Mouse (Mus musculus): ENCODE measurements around the gene Pde1a.
A peak's percentile ranks its signal among the peaks of the same experiment; 100 is the strongest.

Gene Pde1a

GRCm38 (mm10) chr2:80046751-80047513 is 82.3 kb downstream of the Pde1a start:
- no peak for DNase-seq (ENCODE audit: low spot score in 2 of 2)

- no peak for DNase-seq (ENCODE audit: low spot score in 2 of 2)
Measured at GRCm38 (mm10) chr2:80038642-80039445, 90.4 kb downstream of the Pde1a start.

- no peak for DNase-seq (ENCODE audit: low spot score in 2 of 2)
Measured at GRCm38 (mm10) chr2:80037971-80038370, 91.3 kb downstream of the Pde1a start.

- DNase-seq (ENCODE audit: low spot score in 2 of 2): no peak
Measured at GRCm38 (mm10) chr2:80029051-80029450, 100.2 kb downstream of the Pde1a start.

GRCm38 (mm10) chr2:80026053-80026452 is 103.2 kb downstream of the Pde1a start:
- DNase-seq (ENCODE audit: low spot score in 2 of 2): no peak

GRCm38 (mm10) chr2:80025597-80025996 is 103.7 kb downstream of the Pde1a start:
- DNase-seq (ENCODE audit: low spot score in 2 of 2): no peak

- DNase-seq (ENCODE audit: low spot score in 2 of 2): no peak
Measured at GRCm38 (mm10) chr2:80025038-80025437, 104.2 kb downstream of the Pde1a start.

- DNase-seq (ENCODE audit: low spot score in 2 of 2): no peak
Measured at GRCm38 (mm10) chr2:80014161-80014560, 115.1 kb downstream of the Pde1a start.

- DNase-seq (ENCODE audit: low spot score in 2 of 2): peak in 1 of 2 experiments; percentile 21
Measured at GRCm38 (mm10) chr2:80013060-80013459, 116.2 kb downstream of the Pde1a start.

GRCm38 (mm10) chr2:79999168-79999567 is 130.1 kb downstream of the Pde1a start:
- DNase-seq (ENCODE audit: low spot score in 2 of 2): no peak

- DNase-seq (ENCODE audit: low spot score in 2 of 2): no peak
Measured at GRCm38 (mm10) chr2:79998460-79998859, 130.8 kb downstream of the Pde1a start.

- no peak for DNase-seq (ENCODE audit: low spot score in 2 of 2)
Measured at GRCm38 (mm10) chr2:79991642-79992041, 137.6 kb downstream of the Pde1a start.

- no peak for DNase-seq (ENCODE audit: low spot score in 2 of 2)
Measured at GRCm38 (mm10) chr2:79983778-79984177, 145.5 kb downstream of the Pde1a start.

GRCm38 (mm10) chr2:79983222-79983632 is 146.0 kb downstream of the Pde1a start:
- DNase-seq (ENCODE audit: low spot score in 2 of 2): no peak

- DNase-seq (ENCODE audit: low spot score in 2 of 2): no peak
Measured at GRCm38 (mm10) chr2:79981781-79982180, 147.5 kb downstream of the Pde1a start.

- DNase-seq (ENCODE audit: low spot score in 2 of 2): no peak
Measured at GRCm38 (mm10) chr2:79978992-79979391, 150.3 kb downstream of the Pde1a start.

GRCm38 (mm10) chr2:79977259-79977658 is 152.0 kb downstream of the Pde1a start:
- DNase-seq (ENCODE audit: low spot score in 2 of 2): no peak

GRCm38 (mm10) chr2:79975947-79976346 is 153.3 kb downstream of the Pde1a start:
- no peak for DNase-seq (ENCODE audit: low spot score in 2 of 2)

GRCm38 (mm10) chr2:79972271-79972670 is 157.0 kb downstream of the Pde1a start:
- DNase-seq (ENCODE audit: low spot score in 2 of 2): no peak

GRCm38 (mm10) chr2:79969594-79969993 is 159.7 kb downstream of the Pde1a start:
- no peak for DNase-seq (ENCODE audit: low spot score in 2 of 2)

- no peak for DNase-seq (ENCODE audit: low spot score in 2 of 2)
Measured at GRCm38 (mm10) chr2:79966681-79967506, 162.4 kb downstream of the Pde1a start.

GRCm38 (mm10) chr2:79966086-79966485 is 163.2 kb downstream of the Pde1a start:
- no peak for DNase-seq (ENCODE audit: low spot score in 2 of 2)
